Comparison of ENCODE assay signal across 26 mouse cellular contexts in genomic region chr5:52044101-52044500, GRCm38 (mm10).
"Had no signal": no experiment of that assay in that cellular context is flagged by ENCODE, and none has a peak within 500 bp of the region (broad histone marks: within the 10 kb centered on the region; RNA-seq: fewer than 3 reads in every experiment).

No protein-coding gene starts in this region.

- ATAC-seq: forebrain, embryonic 13.5 days; forebrain, embryonic 14.5 days; forebrain, embryonic 15.5 days; forebrain, embryonic 16.5 days; forebrain, postnatal 0 days had no signal

- H3K4me1 ChIP-seq: embryonic facial prominence, embryonic 10.5 days; embryonic facial prominence, embryonic 12.5 days; embryonic facial prominence, embryonic 13.5 days; embryonic facial prominence, embryonic 15.5 days; forebrain, embryonic 10.5 days; forebrain, embryonic 12.5 days; forebrain, embryonic 13.5 days had no signal

- H3K9me3 ChIP-seq: embryonic facial prominence, embryonic 10.5 days; embryonic facial prominence, embryonic 12.5 days; embryonic facial prominence, embryonic 13.5 days; embryonic facial prominence, embryonic 15.5 days; forebrain, embryonic 10.5 days; forebrain, embryonic 12.5 days; forebrain, embryonic 13.5 days; forebrain, embryonic 15.5 days had no signal

- H3K4me2 ChIP-seq: embryonic facial prominence, embryonic 12.5 days; embryonic facial prominence, embryonic 13.5 days; embryonic facial prominence, embryonic 15.5 days; forebrain, embryonic 12.5 days; forebrain, embryonic 13.5 days; forebrain, embryonic 15.5 days had no signal

- DNase-seq: cerebellum, adult 9-10 months; cerebellum, adult 9-11 months; cerebellum, postnatal 10 days; cerebellum, postnatal 14 days; cerebellum, postnatal 25 days; cerebellum, postnatal 36 days; embryo, embryonic 11 days; forebrain, postnatal 0 days; gastrocnemius, adult 2 months; gastrocnemius, postnatal 10 days; gastrocnemius, postnatal 14 days; gastrocnemius, postnatal 25 days; gastrocnemius, postnatal 36 days; heart, adult 18-20 months; heart, adult 2 months had no signal

- H3K27ac ChIP-seq: embryonic facial prominence, embryonic 10.5 days; embryonic facial prominence, embryonic 12.5 days; embryonic facial prominence, embryonic 13.5 days; embryonic facial prominence, embryonic 15.5 days; forebrain, embryonic 10.5 days; forebrain, embryonic 12.5 days; forebrain, embryonic 13.5 days; forebrain, embryonic 15.5 days; gastrocnemius, adult 2 months; heart, adult 2 months had no signal

- H3K4me3 ChIP-seq: embryonic facial prominence, embryonic 10.5 days; embryonic facial prominence, embryonic 12.5 days; embryonic facial prominence, embryonic 13.5 days; embryonic facial prominence, embryonic 15.5 days; erythroblast, embryonic 14.5 days; forebrain, embryonic 10.5 days; forebrain, embryonic 12.5 days; forebrain, embryonic 13.5 days; forebrain, embryonic 15.5 days; gastrocnemius, adult 2 months; heart, adult 2 months had no signal

- H3K36me3 ChIP-seq: embryonic facial prominence, embryonic 10.5 days; embryonic facial prominence, embryonic 12.5 days; embryonic facial prominence, embryonic 13.5 days; embryonic facial prominence, embryonic 15.5 days; forebrain, embryonic 10.5 days; forebrain, embryonic 12.5 days; forebrain, embryonic 15.5 days had no signal

- H3K27me3 ChIP-seq: embryonic facial prominence, embryonic 12.5 days; embryonic facial prominence, embryonic 13.5 days; embryonic facial prominence, embryonic 15.5 days; forebrain, embryonic 12.5 days; forebrain, embryonic 13.5 days; forebrain, embryonic 15.5 days had no signal

- H3K9ac ChIP-seq: embryonic facial prominence, embryonic 12.5 days; embryonic facial prominence, embryonic 13.5 days; embryonic facial prominence, embryonic 15.5 days; forebrain, embryonic 12.5 days; forebrain, embryonic 13.5 days; forebrain, embryonic 15.5 days; forebrain, postnatal 0 days had no signal
